Comparison of ENCODE assay signal across 12 mouse cellular contexts in the genomic region with DNA sequence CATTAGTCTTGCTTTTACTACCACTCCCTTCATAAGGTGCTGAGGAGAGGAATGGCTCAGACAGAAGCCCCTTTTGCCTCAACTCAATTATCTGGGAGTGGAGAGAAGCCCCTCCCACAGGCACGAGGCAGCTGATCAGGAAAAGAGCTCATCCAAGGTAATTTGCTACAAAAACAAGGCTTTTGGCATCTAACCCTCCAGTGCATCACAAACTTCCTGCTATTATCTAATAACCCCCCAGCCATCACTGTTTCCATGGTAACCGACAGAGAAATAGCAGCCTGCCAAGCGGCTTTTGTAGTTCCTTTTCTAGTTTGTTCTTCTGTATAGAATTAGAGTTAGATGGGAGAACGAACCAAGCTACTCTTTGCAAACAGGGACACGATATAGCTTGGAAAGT. TPM values are rescaled to one million over a fixed set of nuclear protein-coding genes. Genes with fewer than 3 reads are reported as not detected.
A peak's percentile ranks its signal among the peaks of the same experiment; 100 is the strongest.
DNase-seq lines count a peak whose midpoint lies in the region; ATAC-seq and TF ChIP-seq lines count a peak whose summit lies in the region.
"Had no signal": no experiment of that assay in that cellular context is flagged by ENCODE, and none has a peak within 500 bp of the region (broad histone marks: within the 10 kb centered on the region; RNA-seq: fewer than 3 reads in every experiment).

No protein-coding gene starts in this region.

- no peaks in the 10 kb centered on the region for H3K9me3 ChIP-seq in hindbrain, embryonic 15.5 days
- no peaks in the 10 kb centered on the region for H3K9me3 ChIP-seq in hindbrain, embryonic 11.5 days (ENCODE audit: control insufficient read depth, low read length)
- no peaks in the 10 kb centered on the region for H3K9me3 ChIP-seq in MEL (replicated peaks; ENCODE audit: insufficient read depth, low read length)
- H3K9me3 ChIP-seq in embryonic facial prominence, embryonic 11.5 days (replicated peaks; ENCODE audit: control insufficient read depth, low read length) = no peaks in the 10 kb centered on the region

- no peak for TF ChIP-seq RAD21 in MEL (IDR thresholded peaks at IDR 0.05; ENCODE audit: low read depth, low read length)

- H3K4me1 ChIP-seq in hindbrain, embryonic 15.5 days (replicated peaks) = peaks cover 20% of the 10 kb centered on the region
- no peaks in the 10 kb centered on the region for H3K4me1 ChIP-seq in hindbrain, embryonic 11.5 days (replicated peaks; ENCODE audit: control insufficient read depth, insufficient read depth, low read length)
- H3K4me1 ChIP-seq in MEL (ENCODE audit: control insufficient read depth in 1 of 2, insufficient read depth in 2 of 2, low read length in 2 of 2) = peaks cover 0 to 4% of the 10 kb centered on the region in 2 experiments; a peak in 1 of 4 replicates
- no peaks in the 10 kb centered on the region for H3K4me1 ChIP-seq in embryonic facial prominence, embryonic 11.5 days (ENCODE audit: control insufficient read depth, insufficient read depth, low read length)

- no peaks in the 10 kb centered on the region for H3K27me3 ChIP-seq in hindbrain, embryonic 15.5 days
- H3K27me3 ChIP-seq in hindbrain, embryonic 11.5 days (ENCODE audit: control insufficient read depth, insufficient read depth, low read length) = no peaks in the 10 kb centered on the region
- H3K27me3 ChIP-seq in MEL (ENCODE audit: control insufficient read depth in 1 of 2, insufficient read depth in 2 of 2, low read length in 2 of 2) = peaks cover 9 to 13% of the 10 kb centered on the region in 2 experiments
- H3K27me3 ChIP-seq in embryonic facial prominence, embryonic 11.5 days (ENCODE audit: control insufficient read depth, insufficient read depth, low read length) = no peaks in the 10 kb centered on the region

- H3K9ac ChIP-seq in hindbrain, embryonic 15.5 days = no peak overlapping the region
- H3K9ac ChIP-seq in hindbrain, embryonic 11.5 days (ENCODE audit: low read depth, low read length) = no peak overlapping the region
- H3K9ac ChIP-seq in MEL (ENCODE audit: control insufficient read depth, low read depth, low read length, poor library complexity, severe bottlenecking) = no peak overlapping the region
- no peak overlapping the region for H3K9ac ChIP-seq in embryonic facial prominence, embryonic 11.5 days (replicated peaks; ENCODE audit: low read length)

- no peak overlapping the region for H3K4me2 ChIP-seq in hindbrain, embryonic 15.5 days
- H3K4me2 ChIP-seq in hindbrain, embryonic 11.5 days (replicated peaks; ENCODE audit: low read depth, low read length) = no peak overlapping the region
- H3K4me2 ChIP-seq in embryonic facial prominence, embryonic 11.5 days (ENCODE audit: low read depth, low read length) = no peak overlapping the region

- ATAC-seq in hindbrain, embryonic 15.5 days (ENCODE audit: low FRiP score, low read depth) = no peak
- ATAC-seq in hindbrain, embryonic 11.5 days (ENCODE audit: low FRiP score) = no peak
- ATAC-seq in embryonic facial prominence, embryonic 11.5 days (replicated peaks; ENCODE audit: insufficient number of reproducible peaks, low FRiP score, low TSS enrichment, low read depth) = no peak
- ATAC-seq in cerebellum, adult (ENCODE audit: insufficient number of reproducible peaks, low FRiP score, low TSS enrichment) = no peak

- H3K79me2 ChIP-seq in MEL (ENCODE audit: control insufficient read depth, insufficient read depth, low read length, poor library complexity) = no peaks in the 10 kb centered on the region

- no peak for TF ChIP-seq EP300 in MEL (IDR thresholded peaks at IDR 0.05; ENCODE audit: low read depth in 1 of 2, low read length in 2 of 2)

- no peak overlapping the region for H3K4me3 ChIP-seq in hindbrain, embryonic 15.5 days
- H3K4me3 ChIP-seq in hindbrain, embryonic 11.5 days (ENCODE audit: low read depth, low read length) = no peak overlapping the region
- H3K4me3 ChIP-seq in MEL (ENCODE audit: control insufficient read depth in 1 of 2, insufficient read depth in 1 of 2, low read depth in 2 of 2, low read length in 2 of 2) = no peak overlapping the region
- H3K4me3 ChIP-seq in embryonic facial prominence, embryonic 11.5 days (ENCODE audit: low read depth, low read length) = no peak overlapping the region

- 23% methylated on average over 5 of the region's 5 CpGs for WGBS in hindbrain, embryonic 15.5 days
- WGBS in hindbrain, embryonic 11.5 days = 39% methylated on average over 5 of the region's 5 CpGs
- WGBS in embryonic facial prominence, embryonic 11.5 days = 41% methylated on average over 5 of the region's 5 CpGs

- H3K36me3 ChIP-seq in hindbrain, embryonic 15.5 days = peaks cover 50% of the 10 kb centered on the region
- H3K36me3 ChIP-seq in hindbrain, embryonic 11.5 days (ENCODE audit: control insufficient read depth, insufficient read depth, low read length) = peaks cover 10% of the 10 kb centered on the region; the same call in 1 of the 2 replicates
- H3K36me3 ChIP-seq in MEL (ENCODE audit: control insufficient read depth in 1 of 2, insufficient read depth in 2 of 2, low read length in 2 of 2) = no peaks in the 10 kb centered on the region
- peaks cover 3% of the 10 kb centered on the region for H3K36me3 ChIP-seq in embryonic facial prominence, embryonic 11.5 days (replicated peaks; ENCODE audit: control insufficient read depth, insufficient read depth, low read depth, low read length)

- no peak for TF ChIP-seq POLR2A in MEL (IDR thresholded peaks at IDR 0.05; ENCODE audit: control insufficient read depth in 1 of 2, insufficient read depth in 1 of 2, low read depth in 1 of 2, low read length in 2 of 2, poor library complexity in 1 of 2)

- H3K27ac ChIP-seq in hindbrain, embryonic 15.5 days (replicated peaks) = peak overlapping the region; percentile 32; the same call in 1 of the 2 replicates
- H3K27ac ChIP-seq in hindbrain, embryonic 11.5 days (ENCODE audit: low read depth, low read length) = no peak overlapping the region
- H3K27ac ChIP-seq in MEL (ENCODE audit: control insufficient read depth, low read depth, low read length) = no peak overlapping the region
- no peak overlapping the region for H3K27ac ChIP-seq in embryonic facial prominence, embryonic 11.5 days (replicated peaks; ENCODE audit: low read depth, low read length)

- no peak for DNase-seq in hindbrain, embryonic 11.5 days (ENCODE audit: low spot score)
- peak; percentile 58 for DNase-seq in MEL (ENCODE audit: low read depth, low spot score)
- DNase-seq in embryonic facial prominence, embryonic 11.5 days (ENCODE audit: low spot score) = peak; percentile 57
- DNase-seq in kidney, adult 8-10 months = peak; percentile 39 to 69
- DNase-seq in retina, embryonic 14.5 days (ENCODE audit: low spot score) = no peak
- DNase-seq in spleen, postnatal 4 days (ENCODE audit: low spot score in 2 of 2) = no peak
- DNase-seq: cerebellum, postnatal 10 days had no signal

- no peak for TF ChIP-seq CTCF in MEL (IDR thresholded peaks at IDR 0.05 in 2 of 3, conservative IDR thresholded peaks at IDR 0.05 in 1 of 3; ENCODE audit: control insufficient read depth in 1 of 3, insufficient read depth in 1 of 3, low read depth in 2 of 3, low read length in 3 of 3, poor library complexity in 1 of 3, severe bottlenecking in 1 of 3)

TF ChIP-seq in MEL, 35 proteins besides CTCF, POLR2A, EP300 and RAD21:
- no peak for TF ChIP-seq TAL1 (IDR thresholded peaks at IDR 0.05; ENCODE audit: low read length)
- no peak for TF ChIP-seq MAFK (IDR thresholded peaks at IDR 0.05; ENCODE audit: borderline replicate concordance, low read depth, low read length)
- TF ChIP-seq MYB (IDR thresholded peaks at IDR 0.05; ENCODE audit: low read depth, low read length) = no peak
- no peak for TF ChIP-seq GATA1 (IDR thresholded peaks at IDR 0.05; ENCODE audit: low read depth, low read length)
- no peak for TF ChIP-seq KAT2A (conservative IDR thresholded peaks at IDR 0.05; ENCODE audit: low read depth, low read length)
- TF ChIP-seq CHD1 (IDR thresholded peaks at IDR 0.05; ENCODE audit: low read depth, low read length) = no peak
- TF ChIP-seq NELFE (IDR thresholded peaks at IDR 0.05; ENCODE audit: low read depth, low read length) = no peak
- TF ChIP-seq USF1 (IDR thresholded peaks at IDR 0.05; ENCODE audit: low read depth, low read length) = no peak

RNA-seq across cellular contexts. Expression of a gene that starts 3.9 kb away (rescaled TPM):
- not detected in 2 replicates for polyA plus RNA-seq in hindbrain, embryonic 15.5 days (2015; fragmentation: Nextera tagmentation; extraction: Ambion mirVana)
- polyA plus RNA-seq in hindbrain, embryonic 11.5 days (2014; fragmentation: Nextera tagmentation; extraction: Ambion mirVana) = not detected in 2 replicates
- total RNA-seq in MEL (2012; rRNA removed) = not detected in 2 replicates
- polyA plus RNA-seq in MEL (2012; ENCODE audit: insufficient read depth in 1 of 2, insufficient read length in 2 of 2, low read depth in 1 of 2, low replicate concordance in 2 of 2, missing spikeins in 1 of 2) = not detected
- polyA plus RNA-seq in embryonic facial prominence, embryonic 11.5 days (2014; fragmentation: Nextera tagmentation; extraction: Ambion mirVana) = not detected in 2 replicates
- total RNA-seq: hematopoietic stem cell, adult 5-6 weeks had no signal
- polyA plus RNA-seq: liver, embryonic 16.5 days; spleen, adult 2 months had no signal

RNA-seq across cellular contexts. Expression of a gene that starts 18.3 kb away (rescaled TPM):
- 44.9 and 46.0 TPM in 2 replicates for polyA plus RNA-seq in hindbrain, embryonic 15.5 days (2015; fragmentation: Nextera tagmentation; extraction: Ambion mirVana)
- 51.9 and 53.4 TPM in 2 replicates for polyA plus RNA-seq in hindbrain, embryonic 11.5 days (2014; fragmentation: Nextera tagmentation; extraction: Ambion mirVana)
- total RNA-seq in MEL (2012; rRNA removed) = not detected in 2 replicates
- not detected for polyA plus RNA-seq in MEL (2012; ENCODE audit: insufficient read depth in 1 of 2, insufficient read length in 2 of 2, low read depth in 1 of 2, low replicate concordance in 2 of 2, missing spikeins in 1 of 2)
- polyA plus RNA-seq in embryonic facial prominence, embryonic 11.5 days (2014; fragmentation: Nextera tagmentation; extraction: Ambion mirVana) = 50.2 and 53.5 TPM in 2 replicates

RNA-seq across cellular contexts. Expression of a gene that starts 35.3 kb away (rescaled TPM):
- polyA plus RNA-seq in hindbrain, embryonic 15.5 days (2015; fragmentation: Nextera tagmentation; extraction: Ambion mirVana) = 7.3 and 11.3 TPM in 2 replicates
- 3.3 and 5.7 TPM in 2 replicates for polyA plus RNA-seq in hindbrain, embryonic 11.5 days (2014; fragmentation: Nextera tagmentation; extraction: Ambion mirVana)
- total RNA-seq in MEL (2012; rRNA removed) = not detected in 2 replicates
- not detected for polyA plus RNA-seq in MEL (2012; ENCODE audit: insufficient read depth in 1 of 2, insufficient read length in 2 of 2, low read depth in 1 of 2, low replicate concordance in 2 of 2, missing spikeins in 1 of 2)
- polyA plus RNA-seq in embryonic facial prominence, embryonic 11.5 days (2014; fragmentation: Nextera tagmentation; extraction: Ambion mirVana) = 3.9 and 4.6 TPM in 2 replicates
- total RNA-seq: hematopoietic stem cell, adult 5-6 weeks had no signal

Comparison
In these comparisons a context has a peak if more than half of its experiments do, and no peak if none do; other contexts are left out.
1. DNase-seq: peak in MEL (single experiment), embryonic facial prominence, embryonic 11.5 days (single experiment) and kidney, adult 8-10 months (2 of 2); none in hindbrain, embryonic 11.5 days (single experiment), retina, embryonic 14.5 days (single experiment) and spleen, postnatal 4 days (0 of 2).
2. RNA of a gene that starts 18.3 kb away (polyA plus RNA-seq): 51.9 to 53.4 TPM in hindbrain, embryonic 11.5 days, 50.2 to 53.5 TPM in embryonic facial prominence, embryonic 11.5 days and 44.9 to 46.0 TPM in hindbrain, embryonic 15.5 days; not detected in MEL; every median in the first group is over 10 times any median in the second.